In genomic region chr8:123181391-123181790, GRCm38 (mm10) we compare ENCODE assay signal across 11 mouse cellular contexts. TPM values are rescaled to one million over a fixed set of nuclear protein-coding genes. Genes with fewer than 3 reads are reported as not detected.
DNase-seq lines count a peak whose midpoint lies in the region; ATAC-seq and TF ChIP-seq lines count a peak whose summit lies in the region.
"Had no signal": no experiment of that assay in that cellular context is flagged by ENCODE, and none has a peak within 500 bp of the region (broad histone marks: within the 10 kb centered on the region; RNA-seq: fewer than 3 reads in every experiment).

No protein-coding gene starts in this region.

- no peak for TF ChIP-seq POLR2A in lung, adult 2 months (IDR thresholded peaks at IDR 0.05; ENCODE audit: borderline replicate concordance, extremely low read depth, low read depth, low read length)
- TF ChIP-seq POLR2A in cerebellum, adult 2 months (IDR thresholded peaks at IDR 0.05; ENCODE audit: borderline replicate concordance, insufficient read depth, low read length), result no peak

- 51% methylated on average over 3 of the region's 3 CpGs for WGBS in lung, adult 2 months
- WGBS in stomach, postnatal 0 days, result 54% methylated on average over 3 of the region's 3 CpGs
- 59% methylated on average over 3 of the region's 3 CpGs for WGBS in cerebellum, adult 2 months

- no peaks in the 10 kb centered on the region for H3K36me3 ChIP-seq in stomach, postnatal 0 days (ENCODE audit: control insufficient read depth, insufficient read depth, low read length)

- H3K9ac ChIP-seq in stomach, postnatal 0 days (ENCODE audit: low read length), result no peak overlapping the region
- H3K9ac ChIP-seq: lung, embryonic 14.5 days had no signal

- TF ChIP-seq EP300 in stomach, postnatal 0 days (optimal IDR thresholded peaks at IDR 0.05), result no peak

- TF ChIP-seq CTCF in lung, adult 2 months (IDR thresholded peaks at IDR 0.05; ENCODE audit: insufficient read depth, low read length), result no peak
- no peak for TF ChIP-seq CTCF in stomach, postnatal 0 days (IDR thresholded peaks at IDR 0.05; ENCODE audit: low read depth)
- no peak for TF ChIP-seq CTCF in cerebellum, adult 2 months (IDR thresholded peaks at IDR 0.05; ENCODE audit: borderline replicate concordance, insufficient read depth, low read depth, low read length)

- DNase-seq in lung, postnatal 10 days, result peak; percentile 42
- no peak for DNase-seq in lung, adult 2 months
- peak; percentile 84 for DNase-seq in embryo, embryonic 10 days (ENCODE audit: low spot score)
- DNase-seq in heart, postnatal 36 days, result peak; percentile 59 to 66
- DNase-seq in retina, postnatal 1 day, result peak; percentile 23
- DNase-seq in stomach, postnatal 0 days (ENCODE audit: low spot score), result no peak
- DNase-seq in cerebellum, adult 2 months, result no peak
- DNase-seq in spleen, postnatal 4 days (ENCODE audit: low spot score in 2 of 2), result no peak
- DNase-seq: cerebellum, postnatal 36 days; lung, embryonic 14.5 days; thymus, postnatal 36 days had no signal

- no peak overlapping the region for H3K4me2 ChIP-seq in stomach, postnatal 0 days (replicated peaks; ENCODE audit: low read depth)
- H3K4me2 ChIP-seq: lung, embryonic 14.5 days had no signal

- ATAC-seq in stomach, postnatal 0 days (ENCODE audit: low FRiP score, low TSS enrichment), result no peak

- H3K27ac ChIP-seq in stomach, postnatal 0 days (replicated peaks), result no peak overlapping the region
- no peak overlapping the region for H3K27ac ChIP-seq in cerebellum, adult 2 months (ENCODE audit: insufficient read depth, low read length)

- H3K4me1 ChIP-seq in lung, adult 2 months (ENCODE audit: control insufficient read depth, insufficient read depth, low read length), result no peaks in the 10 kb centered on the region
- H3K4me1 ChIP-seq in stomach, postnatal 0 days (replicated peaks; ENCODE audit: control insufficient read depth, insufficient read depth), result no peaks in the 10 kb centered on the region
- H3K4me1 ChIP-seq in cerebellum, adult 2 months (ENCODE audit: control insufficient read depth, insufficient read depth, low read length), result no peaks in the 10 kb centered on the region

- intact Hi-C loops in heart, postnatal 36 days (cut with DNase I), result no loop called here

- no peaks in the 10 kb centered on the region for H3K27me3 ChIP-seq in stomach, postnatal 0 days (ENCODE audit: control insufficient read depth, insufficient read depth, low read length)
- no peaks in the 10 kb centered on the region; the same call in 1 of the 2 replicates for H3K27me3 ChIP-seq in cerebellum, adult 2 months (ENCODE audit: control insufficient read depth, insufficient read depth, low read length)

- no peaks in the 10 kb centered on the region for H3K9me3 ChIP-seq in stomach, postnatal 0 days (ENCODE audit: control insufficient read depth, low read length)

- H3K4me3 ChIP-seq in lung, adult 2 months (replicated peaks; ENCODE audit: extremely low read depth, low read depth, low read length), result no peak overlapping the region
- H3K4me3 ChIP-seq in stomach, postnatal 0 days (ENCODE audit: low read depth, low read length), result no peak overlapping the region
- H3K4me3 ChIP-seq in cerebellum, adult 2 months (replicated peaks; ENCODE audit: insufficient read depth, low read depth, low read length), result no peak overlapping the region

RNA-seq across cellular contexts. Expression of gene Dpep1, which starts 4.7 kb away (rescaled TPM):
- 210 and 267 TPM in 2 replicates for polyA plus RNA-seq in lung, adult 2 months (2012; rRNA removed)
- total RNA-seq in heart, postnatal 36 days (2021), result 10 to 100 TPM; 32.3 to 53.6 TPM
- 10.0 and 13.6 TPM in 2 replicates for polyA plus RNA-seq in stomach, postnatal 0 days (2015; fragmentation: Nextera tagmentation; extraction: Ambion mirVana)
- 0.16 and 0.59 TPM in 2 replicates for polyA plus RNA-seq in cerebellum, adult 2 months (2012; rRNA removed)

RNA-seq across cellular contexts. Expression of gene Sult5a1, which starts 23.3 kb away (rescaled TPM):
- polyA plus RNA-seq in lung, adult 2 months (2012; rRNA removed), result 35.3 and 45.2 TPM in 2 replicates
- total RNA-seq in heart, postnatal 36 days (2021), result under 1 TPM; 0.58 to 0.79 TPM
- 7.8 and 9.3 TPM in 2 replicates for polyA plus RNA-seq in stomach, postnatal 0 days (2015; fragmentation: Nextera tagmentation; extraction: Ambion mirVana)
- 0.39 and 0.60 TPM in 2 replicates for polyA plus RNA-seq in cerebellum, adult 2 months (2012; rRNA removed)

RNA-seq across cellular contexts. Expression of gene Chmp1a, which starts 31.2 kb away (rescaled TPM):
- polyA plus RNA-seq in lung, adult 2 months (2012; rRNA removed), result 73.2 and 99.8 TPM in 2 replicates
- 10 to 100 TPM; 53.9 to 69.1 TPM for total RNA-seq in heart, postnatal 36 days (2021)
- polyA plus RNA-seq in stomach, postnatal 0 days (2015; fragmentation: Nextera tagmentation; extraction: Ambion mirVana), result 153 and 157 TPM in 2 replicates
- polyA plus RNA-seq in cerebellum, adult 2 months (2012; rRNA removed), result 95.0 and 98.2 TPM in 2 replicates

RNA-seq across cellular contexts. Expression of gene Spata33, which starts 31.2 kb away (rescaled TPM):
- polyA plus RNA-seq in lung, adult 2 months (2012; rRNA removed), result 2.8 and 3.1 TPM in 2 replicates
- 10 to 100 TPM; 22.5 to 27.2 TPM for total RNA-seq in heart, postnatal 36 days (2021)
- 0.91 and 0.94 TPM in 2 replicates for polyA plus RNA-seq in stomach, postnatal 0 days (2015; fragmentation: Nextera tagmentation; extraction: Ambion mirVana)
- polyA plus RNA-seq in cerebellum, adult 2 months (2012; rRNA removed), result 6.4 TPM in 2 replicates

RNA-seq across cellular contexts. Expression of gene Cdk10, which starts 43.3 kb away (rescaled TPM):
- polyA plus RNA-seq in lung, adult 2 months (2012; rRNA removed), result 48.5 and 60.3 TPM in 2 replicates
- total RNA-seq in heart, postnatal 36 days (2021), result 10 to 100 TPM; 19.6 to 24.0 TPM
- polyA plus RNA-seq in stomach, postnatal 0 days (2015; fragmentation: Nextera tagmentation; extraction: Ambion mirVana), result 16.1 and 16.7 TPM in 2 replicates
- polyA plus RNA-seq in cerebellum, adult 2 months (2012; rRNA removed), result 92.1 and 97.0 TPM in 2 replicates

Comparison
In these comparisons a context has a peak if more than half of its experiments do, and no peak if none do; other contexts are left out.
1. DNase-seq: peak in lung, postnatal 10 days (single experiment), embryo, embryonic 10 days (single experiment), heart, postnatal 36 days (2 of 2) and retina, postnatal 1 day (single experiment); none in lung, adult 2 months (single experiment), stomach, postnatal 0 days (single experiment), cerebellum, adult 2 months (0 of 2) and spleen, postnatal 4 days (0 of 2).
2. RNA of gene Dpep1, which starts 4.7 kb away (polyA plus RNA-seq): 210 to 267 TPM in lung, adult 2 months; 10.0 to 13.6 TPM in stomach, postnatal 0 days and 0.16 to 0.59 TPM in cerebellum, adult 2 months; every median in the first group is over 10 times any median in the second.